Mouse (Mus musculus) ES-E14 (cell line): ENCODE data around the gene Gm49450. TPM values are rescaled to one million over a fixed set of nuclear protein-coding genes. Genes with fewer than 3 reads are reported as not detected.

Source experiments
- DNase-seq: peaks from one replicate; pipeline ENCODE4 v3.0.0-alpha.2; 2013; ENCODE audit warnings: low read depth, low spot score
- H3K27ac ChIP-seq: 2 replicates; pipeline ENCODE4 v1.5.1; 2012; ENCODE audit warnings: low read depth, mild to moderate bottlenecking, low read length, moderate library complexity, mixed read lengths; ENCODE audit not compliant: poor library complexity, insufficient read depth, severe bottlenecking
- H3K36me3 ChIP-seq: 2 replicates; pipeline ENCODE4 v1.6.1; 2012; ENCODE audit warnings: mild to moderate bottlenecking, low read length, moderate library complexity, mixed read lengths; ENCODE audit not compliant: control insufficient read depth, poor library complexity, insufficient read depth, severe bottlenecking
- H3K4me1 ChIP-seq, 2 experiments: fragments of 150-350 bp in 1 of 2; sonication (generic) in 1 of 2; 2 replicates each; pipeline ENCODE4 v1.6.1; 2012; ENCODE audit warnings: low read length in 2 of 2, mild to moderate bottlenecking in 1 of 2, mixed read lengths in 1 of 2; ENCODE audit not compliant: control insufficient read depth in 2 of 2, insufficient read depth in 2 of 2, poor library complexity in 1 of 2
- H3K4me3 ChIP-seq, 2 experiments: fragments of 150-350 bp in 1 of 2; sonication (generic) in 1 of 2; 2 replicates each; pipeline ENCODE4 v1.5.1; 2012; ENCODE audit warnings: low read length in 2 of 2, low read depth in 1 of 2, mild to moderate bottlenecking in 1 of 2, mixed read lengths in 1 of 2; ENCODE audit not compliant: insufficient read depth in 1 of 2, poor library complexity in 1 of 2, severe bottlenecking in 1 of 2
- H3K9ac ChIP-seq: 2 replicates; pipeline ENCODE4 v1.6.1; 2012; ENCODE audit warnings: low read depth, mild to moderate bottlenecking, low read length, mixed read lengths; ENCODE audit not compliant: poor library complexity, insufficient read depth, severe bottlenecking
- H3K9me3 ChIP-seq: fragments of 150-350 bp; sonication (generic); 2 replicates; pipeline ENCODE4 v1.6.1; 2012; ENCODE audit warnings: low read depth, mild to moderate bottlenecking, low read length; ENCODE audit not compliant: control insufficient read depth, insufficient read depth
- CHD2 ChIP-seq: IDR thresholded peaks from 2 replicates; pipeline ENCODE4 v1.6.1; 2014; ENCODE audit warnings: mild to moderate bottlenecking, low read depth, low read length, inconsistent platforms
- HCFC1 ChIP-seq: IDR thresholded peaks from 2 replicates; pipeline ENCODE4 v1.6.1; 2012; ENCODE audit warnings: low read length, inconsistent platforms, borderline replicate concordance; ENCODE audit not compliant: insufficient read depth
- MAFK ChIP-seq: IDR thresholded peaks from 2 replicates; pipeline ENCODE4 v1.6.1; 2014; ENCODE audit warnings: mild to moderate bottlenecking, low read depth, low read length, inconsistent platforms; ENCODE audit not compliant: insufficient read depth
- ZC3H11A ChIP-seq: IDR thresholded peaks from 2 replicates; pipeline ENCODE4 v1.6.1; 2012; ENCODE audit warnings: low read depth, mild to moderate bottlenecking, inconsistent platforms, low read length, borderline replicate concordance
- ZNF384 ChIP-seq: IDR thresholded peaks from 2 replicates; pipeline ENCODE4 v1.6.1; 2012; ENCODE audit warnings: low read depth, low read length, inconsistent platforms
- in situ Hi-C, 2 experiments: fragments of 600-800 bp; cut with MboI; formaldehyde crosslinking; loops; one replicate each; pipeline ENCODE4 v1.15.1; 2025; ENCODE audit warnings: low sequenced_read_pairs in 2 of 2, inconsistent platforms in 1 of 2; ENCODE audit not compliant: unreplicated experiment in 2 of 2
- total RNA-seq: library from RNA; depleted of rRNA; stranded (reverse); fragments of 300-350 nt; gene quantifications from 2 replicates; pipeline ENCODE4 v1.2.3, GENCODE M21; 2012; rRNA removed

Gm49450 gene
- total RNA-seq, result not detected in 2 replicates

GRCm38 (mm10) chr15:98953401-98954356 is at the start of gene Gm49450, which contains the start of gene Tuba1a:
Gene Gm49450 (minus strand): TSS chr15:98953551.
Gene Tuba1a (minus strand): TSS chr15:98953703.
- TF ChIP-seq ZNF384 (no peak), ZC3H11A (no peak), CHD2 (no peak)
- Histone ChIP-seq H3K4me1 (peaks cover 7% of the 10 kb centered on the region in 2 experiments; a peak in 3 of 4 replicates), H3K9ac (peak within 1 kb of the TSS; percentile 85), H3K9me3 (no peaks in the 10 kb centered on the region), H3K27ac (peak within 1 kb of the TSS; percentile 86), H3K36me3 (peaks cover 10% of the 10 kb centered on the region), H3K4me3 (peak within 1 kb of the TSS; percentile 78 to 91)
- DNase-seq, result peak; percentile 98
- in situ Hi-C loops, result no loop called here

DNA sequence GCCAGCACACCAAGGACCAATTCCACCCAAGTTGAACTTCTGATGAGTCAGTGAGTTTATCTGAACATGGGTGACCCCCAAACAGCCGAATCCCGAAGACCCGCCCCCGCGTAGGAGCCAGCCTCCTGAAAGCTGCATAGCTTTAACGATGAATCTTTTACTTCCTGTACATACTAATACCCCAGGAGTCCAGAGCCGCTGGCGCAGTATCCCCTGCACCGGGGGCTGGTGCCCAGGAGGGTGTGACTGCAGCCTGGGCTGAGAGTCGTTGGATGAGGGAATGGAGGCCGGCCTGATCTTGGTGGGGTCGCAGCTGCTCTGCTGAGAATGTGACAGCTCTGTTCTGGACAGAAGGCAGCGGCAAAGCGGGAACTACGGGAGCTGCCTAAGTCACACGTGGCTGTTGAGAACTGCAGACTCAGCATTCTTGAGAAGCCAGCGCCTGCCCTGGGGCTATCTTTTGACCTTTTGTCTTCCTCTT is 48.1 kb upstream of the Gm49450 start:
- TF ChIP-seq ZNF384, result no peak
- TF ChIP-seq MAFK, result peak; percentile 97
- no peaks in the 10 kb centered on the region for H3K9me3 ChIP-seq
- DNase-seq, result no peak
- H3K4me1 ChIP-seq, result peaks cover 0 to 31% of the 10 kb centered on the region in 2 experiments; a peak in 3 of 4 replicates
- peak overlapping the region; percentile 35; the same call in 1 of the 2 replicates for H3K27ac ChIP-seq
- in situ Hi-C loops, result no loop called here
- H3K9ac ChIP-seq, result peak overlapping the region; percentile 70; the same call in 1 of the 2 replicates
- H3K36me3 ChIP-seq, result no peaks in the 10 kb centered on the region
- peak overlapping the region; percentile 14 to 24; a peak in 3 of 4 replicates for H3K4me3 ChIP-seq

DNA sequence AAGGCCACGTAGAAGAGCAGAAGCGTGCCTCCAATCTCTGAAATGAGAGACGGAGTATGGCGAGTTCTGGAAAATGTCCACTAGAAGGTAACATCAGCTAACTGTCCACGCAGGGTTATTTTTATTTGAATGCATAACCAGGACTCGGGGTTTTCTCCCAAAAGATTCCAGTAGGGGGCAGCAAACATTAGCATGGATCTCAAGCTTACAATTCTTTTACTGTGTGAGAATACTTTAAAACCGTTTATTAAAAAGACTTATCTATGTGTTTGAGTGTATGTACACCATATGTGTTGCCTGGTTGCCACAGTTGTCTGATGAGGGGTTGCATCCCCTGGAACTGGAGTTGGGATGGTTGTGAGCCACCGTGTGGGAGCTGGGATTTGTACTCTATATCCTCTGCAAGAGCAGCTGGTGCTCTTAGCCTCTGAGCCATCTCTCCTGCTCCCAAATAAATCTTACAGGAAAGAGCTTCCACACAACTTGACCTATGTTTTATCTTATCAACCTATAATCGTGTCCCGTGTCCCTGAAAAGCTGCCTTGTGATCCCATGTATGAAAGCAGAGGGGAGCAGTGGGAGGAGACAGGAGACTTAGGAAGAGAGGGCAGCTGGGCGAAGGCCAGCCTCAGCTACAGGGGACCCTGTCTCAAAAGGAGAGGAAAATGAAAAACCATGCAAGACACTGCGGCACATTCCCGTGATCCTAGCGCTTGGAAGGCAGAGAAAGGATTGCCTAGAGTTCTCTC is 47.4 kb upstream of the Gm49450 start:
- Histone ChIP-seq H3K36me3 (no peaks in the 10 kb centered on the region), H3K4me3 (no peak overlapping the region; a peak in 1 of 4 replicates), H3K9ac (peak overlapping the region; percentile 12; the same call in 1 of the 2 replicates), H3K4me1 (peaks cover 0 to 31% of the 10 kb centered on the region in 2 experiments; a peak in 3 of 4 replicates), H3K9me3 (no peaks in the 10 kb centered on the region), H3K27ac (peak overlapping the region; percentile 51)
- TF ChIP-seq MAFK (no peak), ZNF384 (no peak), HCFC1 (no peak), ZC3H11A (no peak), CHD2 (no peak)
- DNase-seq, result no peak
- in situ Hi-C loops, result no loop called here

- DNase-seq, result no peak
- Histone ChIP-seq H3K4me1 (peaks cover 0 to 33% of the 10 kb centered on the region in 2 experiments; a peak in 3 of 4 replicates), H3K4me3 (no peak overlapping the region), H3K9ac (no peak overlapping the region), H3K36me3 (no peaks in the 10 kb centered on the region), H3K27ac (no peak overlapping the region; the same call in 1 of the 2 replicates), H3K9me3 (no peaks in the 10 kb centered on the region)
- in situ Hi-C loops, result no loop called here
- no peak for TF ChIP-seq MAFK
- TF ChIP-seq ZC3H11A, result no peak
- TF ChIP-seq CHD2, result no peak
- no peak for TF ChIP-seq ZNF384
- TF ChIP-seq HCFC1, result no peak
Measured at GRCm38 (mm10) chr15:98998775-98999157, 45.4 kb upstream of the Gm49450 start.
